Mouse (Mus musculus) ovary, postnatal 14 days (tissue): ENCODE results near the gene Gnb1l.

Source experiments
- DNase-seq: peaks from one replicate; pipeline ENCODE4 v3.0.0; 2022; ENCODE audit warnings: low spot score

Gnb1l gene

DNA sequence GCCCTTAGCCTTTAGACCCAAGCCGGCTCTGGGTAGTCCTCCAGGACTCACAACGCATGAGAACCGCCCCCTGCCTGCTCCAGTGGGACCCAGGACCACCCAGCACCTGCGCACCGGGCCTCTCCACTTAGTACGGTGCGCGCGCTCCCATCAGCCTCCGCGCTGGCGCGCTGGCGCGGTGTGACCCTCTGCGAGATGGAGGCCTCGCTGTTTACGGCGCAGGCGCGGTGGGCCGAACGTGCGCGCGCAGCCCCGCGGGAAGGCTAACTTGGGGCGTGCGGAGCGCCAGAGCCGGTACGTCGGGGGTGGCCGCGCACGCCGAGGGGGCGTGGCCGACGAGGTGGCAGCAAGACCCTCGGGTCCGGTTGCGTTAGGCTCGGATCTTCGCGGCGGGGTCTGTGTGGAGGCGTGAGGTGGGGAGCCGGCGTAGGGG lies at the start of gene Gnb1l, which contains the start of gene Rtl10:
Gene Gnb1l (plus strand): TSS at position 156 of the 433 bp plus-strand sequence.
Gene Rtl10 (plus strand): TSS at position 344 of the 433 bp plus-strand sequence.
- DNase-seq = peak; percentile 90

- no peak for DNase-seq
Measured at GRCm38 (mm10) chr16:18449005-18449404, 49.5 kb upstream of the Gnb1l start.

DNA sequence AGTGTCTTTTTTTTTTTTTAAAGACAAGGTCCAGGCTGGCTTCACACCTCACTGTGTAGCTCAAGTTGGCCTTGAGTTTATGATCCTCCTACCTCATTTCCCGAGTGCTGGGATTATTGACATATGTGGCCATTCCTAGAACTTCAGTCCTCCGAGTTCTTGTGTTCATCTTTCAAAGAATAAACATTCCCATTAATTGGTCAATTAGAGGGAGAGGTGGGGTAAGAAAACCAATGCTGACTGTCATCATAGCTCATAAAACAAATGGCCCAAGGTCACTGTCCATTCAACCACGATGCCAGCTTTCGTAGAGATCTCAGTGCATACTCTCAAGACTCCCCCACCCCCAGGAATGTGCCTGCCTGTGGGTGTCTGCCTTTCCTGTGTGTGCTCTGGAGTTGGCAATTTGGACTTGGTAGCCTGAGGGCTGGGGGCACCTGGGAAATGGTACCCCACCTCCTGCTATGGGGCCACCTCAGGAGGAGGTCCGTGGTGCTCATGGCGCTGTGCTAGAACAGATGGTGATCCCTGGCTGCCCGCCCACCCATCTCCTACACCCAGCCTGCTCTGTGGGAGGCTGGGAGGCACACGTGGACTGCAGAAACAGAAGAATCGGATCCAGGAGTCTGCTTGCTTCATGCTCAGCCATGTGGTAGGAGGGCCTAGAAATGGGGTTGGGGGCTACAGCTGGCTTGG lies 46.9 kb upstream of the Gnb1l start:
- DNase-seq = no peak

DNA sequence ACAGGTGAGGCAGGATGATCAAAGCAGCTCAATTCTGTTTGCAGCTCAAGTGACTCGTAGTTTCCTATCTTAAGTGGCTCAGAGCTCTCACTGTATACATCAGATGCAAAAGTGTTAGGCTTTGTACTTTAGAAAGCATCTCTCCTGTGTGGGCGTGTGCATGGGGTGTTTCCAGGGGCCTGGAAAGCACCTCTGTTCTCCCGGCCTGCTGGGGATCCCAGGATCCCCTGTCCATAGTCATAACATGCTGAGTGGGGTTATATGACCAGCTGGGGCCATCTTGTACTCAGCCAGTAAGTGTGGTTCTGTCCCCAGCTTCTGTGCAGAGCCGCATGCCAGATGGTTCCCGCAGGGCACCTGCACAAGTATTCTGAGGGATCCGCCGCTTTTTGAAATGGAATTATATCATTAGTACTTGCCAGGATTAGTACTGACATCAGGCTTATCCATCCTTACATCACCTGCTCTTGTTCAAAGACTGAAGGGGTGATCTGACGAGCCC lies 46.1 kb upstream of the Gnb1l start:
- no peak for DNase-seq

- DNase-seq = no peak
Measured at GRCm38 (mm10) chr16:18453846-18454245, 44.7 kb upstream of the Gnb1l start.

DNA sequence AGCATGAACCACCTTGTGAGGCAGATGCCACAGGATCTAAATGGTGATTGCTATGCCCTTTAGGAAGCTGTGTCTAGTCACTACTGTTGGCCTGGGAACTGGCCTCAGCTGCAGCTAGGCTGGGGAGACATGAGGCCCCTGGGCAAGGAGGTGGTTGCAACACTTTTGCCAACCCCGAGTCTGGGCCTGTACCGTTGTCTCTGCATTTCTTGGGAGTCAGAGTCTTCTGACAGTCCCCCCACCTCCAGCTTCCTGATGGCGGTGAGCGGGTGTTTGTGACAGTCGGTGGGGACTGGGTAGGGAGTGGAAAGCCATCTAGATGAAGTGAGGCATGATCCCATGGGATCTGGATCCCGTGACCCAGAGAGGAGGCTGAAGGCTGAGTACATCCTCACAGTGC lies 43.1 kb upstream of the Gnb1l start:
- no peak for DNase-seq

DNA sequence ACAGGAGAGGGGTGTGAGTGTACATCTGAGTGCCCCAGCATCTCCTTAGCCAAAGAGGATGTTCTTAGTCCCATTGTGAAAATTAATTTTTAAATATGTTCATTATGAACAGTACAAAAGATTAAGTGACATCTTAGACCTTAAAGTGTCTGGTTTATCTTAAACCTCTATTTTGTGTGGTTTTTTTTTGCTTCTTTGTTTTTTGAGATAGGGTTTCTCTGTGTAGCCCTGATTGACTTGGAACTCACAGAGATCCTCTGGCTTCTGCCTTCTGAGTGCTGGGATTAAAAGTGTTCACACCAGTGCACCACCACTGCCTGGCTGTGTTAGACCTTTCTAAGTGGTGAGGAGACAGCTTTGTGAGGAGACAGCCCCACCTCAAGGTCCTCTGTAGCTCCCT lies 39.9 kb upstream of the Gnb1l start:
- no peak for DNase-seq

DNA sequence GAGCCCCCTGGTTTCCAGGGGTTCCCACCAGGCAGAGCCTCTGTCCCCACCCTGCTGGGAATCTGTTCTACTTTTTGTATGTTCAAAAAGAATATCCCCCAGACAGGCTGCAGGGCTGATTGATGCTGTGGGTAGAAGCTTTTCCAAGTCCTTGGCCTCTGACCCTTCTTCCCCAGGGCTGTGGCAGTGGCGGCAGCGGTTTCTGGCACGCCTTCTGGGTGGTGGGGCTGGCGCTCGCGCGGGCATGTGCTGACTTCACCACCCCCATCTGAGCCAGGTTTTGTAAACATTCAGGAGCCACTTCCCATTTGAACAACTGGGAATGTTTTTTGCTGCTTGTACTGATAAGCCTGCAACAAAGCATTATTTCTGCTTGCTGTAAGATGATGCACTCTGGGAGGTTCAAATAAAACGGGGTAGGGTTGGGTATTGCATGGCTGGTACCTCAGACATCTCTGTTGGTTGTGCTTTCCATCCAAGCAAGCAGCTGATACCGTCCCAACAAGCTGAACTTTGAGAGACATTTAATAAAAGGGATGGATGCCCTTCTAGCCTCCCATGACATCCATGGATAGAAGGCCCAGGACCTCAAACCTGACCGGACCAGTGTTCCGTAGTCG lies 39.1 kb upstream of the Gnb1l start:
- no peak for DNase-seq

DNA sequence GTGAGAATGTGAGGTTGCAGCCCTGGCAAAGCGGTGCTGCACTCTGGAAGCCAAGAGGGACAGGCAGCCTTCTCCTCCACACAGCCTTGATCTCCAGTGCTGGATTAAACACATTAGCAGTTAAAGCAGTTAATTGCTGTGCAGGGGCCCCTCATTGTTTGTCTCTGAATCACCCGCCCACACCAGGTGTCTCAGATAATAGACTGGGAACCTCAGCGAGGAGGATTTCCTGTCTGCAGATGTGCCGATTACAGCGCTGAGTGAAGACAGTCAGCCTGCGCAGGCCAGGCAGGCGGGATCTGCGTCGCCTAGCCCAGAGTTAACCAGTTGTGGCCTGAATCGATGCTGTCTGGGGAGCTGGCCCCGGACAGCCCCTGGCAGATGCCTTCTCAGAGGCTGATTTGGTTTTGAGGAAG lies 38.5 kb upstream of the Gnb1l start:
- no peak for DNase-seq

DNA sequence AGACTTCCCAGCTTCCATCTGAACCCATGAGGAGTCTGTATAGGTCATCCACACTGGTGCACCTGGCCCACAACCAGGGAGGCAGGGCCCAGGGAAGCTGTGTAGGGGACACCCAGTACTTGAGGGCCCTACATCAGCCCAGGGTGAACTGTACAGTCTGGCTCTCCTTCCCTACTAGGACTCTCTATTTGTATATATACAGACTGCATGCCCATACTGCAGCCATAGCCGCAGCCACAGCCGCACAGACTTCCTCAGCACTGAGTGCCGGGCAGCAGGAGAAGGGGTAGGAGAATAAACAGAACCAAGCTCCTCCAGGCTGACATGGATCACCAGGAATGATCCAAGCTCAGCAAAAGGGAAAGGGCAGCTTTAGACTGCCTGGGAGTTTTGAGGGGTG lies 37.7 kb upstream of the Gnb1l start:
- DNase-seq = no peak

DNA sequence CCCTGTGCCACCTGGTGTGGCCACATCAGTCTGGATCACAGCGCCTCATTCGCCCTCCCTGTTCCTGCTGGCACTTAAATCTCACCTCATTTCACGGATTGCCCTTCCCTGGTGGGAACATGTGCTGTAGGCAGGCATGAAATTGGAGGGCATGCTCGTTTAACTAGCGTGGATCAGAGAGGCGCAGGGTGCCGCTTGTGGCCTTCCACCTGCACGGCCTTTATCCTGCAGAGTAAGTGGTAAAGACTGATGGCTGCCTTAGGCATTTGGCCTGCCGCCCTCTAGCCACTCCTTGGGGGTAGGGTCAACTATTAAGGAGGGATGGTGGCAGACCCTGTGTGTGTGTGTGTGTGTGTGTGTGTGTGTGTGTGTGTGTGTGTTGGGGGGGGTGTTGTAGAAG lies 36.5 kb upstream of the Gnb1l start:
- no peak for DNase-seq

DNA sequence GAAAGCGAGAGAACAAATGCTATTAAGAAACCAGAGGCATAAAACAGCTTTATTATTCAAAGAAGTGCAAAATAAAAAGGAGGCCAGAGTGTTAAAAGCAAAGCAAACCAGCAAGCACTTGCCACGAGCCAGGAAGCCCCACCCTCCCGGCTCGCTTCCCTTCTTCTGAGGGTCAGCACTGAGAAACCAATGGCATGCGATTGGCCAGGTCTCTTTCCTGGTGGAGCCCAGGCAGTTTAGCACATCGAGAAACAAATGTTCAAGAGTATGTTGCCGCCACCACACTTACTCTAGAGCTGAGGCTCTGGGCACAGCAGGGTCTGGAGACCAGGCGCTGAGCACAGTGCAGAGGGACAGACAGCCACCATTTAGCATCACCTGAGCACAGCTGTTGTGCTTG lies 35.9 kb upstream of the Gnb1l start:
- no peak for DNase-seq

DNA sequence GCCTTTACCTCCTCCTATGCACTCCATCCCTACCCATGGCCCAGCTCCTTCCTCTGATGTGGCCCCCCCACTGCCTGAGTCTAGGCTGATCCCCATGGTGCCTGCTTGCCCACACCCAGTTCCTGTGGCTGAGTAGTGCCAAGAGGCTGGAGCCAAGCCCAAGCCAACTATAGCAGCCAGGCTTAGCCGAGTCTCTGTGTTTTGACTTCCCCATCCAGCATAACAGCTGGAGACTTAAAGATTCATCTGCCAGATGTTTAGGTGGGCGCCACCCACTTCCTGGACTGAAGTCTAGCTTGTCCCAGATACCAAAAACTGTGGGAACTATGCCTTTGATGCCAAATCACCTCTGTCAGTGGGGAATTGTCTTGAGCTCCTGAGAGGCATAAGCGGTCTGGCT lies 34.2 kb upstream of the Gnb1l start:
- no peak for DNase-seq

- DNase-seq = no peak
Measured at GRCm38 (mm10) chr16:18470829-18471228, 27.7 kb upstream of the Gnb1l start.

GRCm38 (mm10) chr16:18471381-18471955 lies 27.0 kb upstream of the Gnb1l start:
- DNase-seq = no peak

- DNase-seq = no peak
Measured at GRCm38 (mm10) chr16:18471976-18472375, 26.5 kb upstream of the Gnb1l start.

DNA sequence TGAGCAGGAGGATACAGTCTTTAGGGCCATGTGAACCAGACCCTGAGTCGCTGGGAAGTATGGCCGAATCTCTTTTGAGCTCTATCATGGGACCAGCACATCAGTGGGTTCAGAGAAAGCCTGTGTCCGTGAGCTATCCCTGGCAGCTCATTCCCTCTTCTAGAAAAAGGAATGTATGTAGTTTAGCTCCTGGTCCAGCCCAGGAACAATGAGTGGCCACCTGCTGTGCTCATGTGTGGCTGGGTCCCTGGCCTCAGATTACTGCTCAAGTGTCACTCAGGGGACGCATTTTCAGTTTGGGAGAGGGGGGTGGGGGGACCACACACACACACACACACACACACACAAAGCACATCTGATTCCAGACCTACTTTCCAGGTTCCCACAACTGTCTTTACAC lies 26.1 kb upstream of the Gnb1l start:
- DNase-seq = no peak

DNA sequence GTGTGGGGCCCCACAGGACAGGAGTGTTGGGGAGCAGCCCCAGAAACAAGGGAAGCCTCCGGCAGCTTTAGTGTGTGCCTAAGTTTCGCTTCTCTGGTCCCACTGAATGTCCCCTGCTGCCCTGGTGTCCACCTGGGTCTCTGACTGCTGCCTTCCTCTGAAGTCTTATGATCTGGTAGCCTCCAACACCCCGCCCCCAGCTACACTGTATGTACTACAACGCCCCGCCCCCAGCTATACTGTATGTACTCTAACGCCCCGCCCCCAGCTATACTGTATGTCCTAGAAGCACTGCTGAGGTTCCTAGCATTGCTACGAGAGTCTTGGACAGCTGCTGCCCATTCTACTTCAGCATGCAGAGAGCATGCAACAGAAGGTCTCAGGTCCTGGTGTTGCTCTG lies 25.5 kb upstream of the Gnb1l start:
- no peak for DNase-seq

GRCm38 (mm10) chr16:18474021-18474420 lies 24.5 kb upstream of the Gnb1l start:
- DNase-seq = no peak

DNA sequence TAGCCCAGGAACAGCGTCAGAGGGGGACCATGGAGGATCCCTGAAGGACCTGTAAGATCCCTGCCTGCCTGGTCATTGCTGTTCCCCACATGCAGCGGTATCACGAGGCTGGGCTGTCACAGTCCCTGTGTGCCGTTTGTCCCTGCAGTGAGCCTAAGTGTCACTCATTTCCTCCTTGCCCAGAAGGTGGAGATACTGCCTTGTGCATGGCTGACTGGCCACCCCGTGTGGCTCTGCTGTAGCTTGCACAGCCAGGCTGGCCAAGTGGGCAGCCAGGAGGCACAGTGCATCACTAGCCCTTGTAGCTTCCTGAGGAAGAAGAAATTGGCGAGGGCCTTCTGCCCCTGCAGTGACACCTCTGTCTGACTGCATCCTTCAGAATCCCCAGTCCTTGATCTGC lies 20.5 kb upstream of the Gnb1l start:
- DNase-seq = no peak

DNA sequence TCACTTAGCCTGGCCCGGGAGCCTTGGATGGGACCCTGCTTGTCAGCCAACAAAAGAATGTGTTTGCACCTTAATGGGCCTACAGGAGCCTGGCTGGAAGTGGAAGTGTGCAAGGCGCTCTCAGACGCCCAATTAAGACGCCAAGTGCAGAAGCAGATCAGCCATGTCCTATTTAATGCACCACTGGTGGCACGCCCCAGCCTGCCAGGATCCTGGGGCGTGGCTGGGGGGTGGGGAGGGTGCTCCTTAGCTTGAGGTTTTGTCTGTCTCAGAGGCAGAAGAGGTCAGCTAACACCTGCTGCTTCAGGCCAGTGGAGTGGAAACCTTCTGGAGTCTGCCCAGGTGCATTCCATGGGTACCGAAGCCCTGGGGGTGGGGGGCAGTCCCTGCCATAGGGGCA lies 18.8 kb upstream of the Gnb1l start:
- DNase-seq = no peak

DNA sequence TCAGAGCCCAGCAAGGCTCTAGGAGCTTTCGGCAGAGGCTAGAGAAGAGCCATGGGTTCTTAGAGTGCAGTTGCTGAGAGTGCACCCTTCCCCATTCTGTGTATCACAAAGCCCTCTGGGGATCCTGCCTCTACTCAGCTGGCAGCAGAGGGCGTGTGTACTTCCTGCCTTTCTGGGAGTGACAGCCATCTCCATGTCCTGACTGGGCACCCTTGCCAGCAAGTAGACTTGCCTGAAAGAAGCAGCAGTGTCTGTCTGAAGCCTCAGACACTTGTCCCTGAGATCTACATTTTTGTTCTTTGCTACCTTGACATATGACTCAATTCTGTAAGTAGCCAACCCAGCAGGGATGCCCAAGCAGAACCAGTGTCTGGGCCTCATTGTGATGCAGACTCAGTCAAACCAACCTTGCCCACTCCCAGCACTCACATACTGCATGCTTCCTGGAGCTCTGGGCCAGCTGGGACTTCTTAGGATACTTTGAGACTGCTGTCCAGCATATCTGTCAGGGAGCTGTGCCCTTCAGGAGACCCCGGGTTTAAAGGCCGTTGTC lies 17.5 kb upstream of the Gnb1l start:
- DNase-seq = no peak

- no peak for DNase-seq
Measured at GRCm38 (mm10) chr16:18482431-18482830, 16.1 kb upstream of the Gnb1l start.
